Mouse (Mus musculus): ENCODE measurements around the gene Lgi1.

Lgi1 gene

DNA sequence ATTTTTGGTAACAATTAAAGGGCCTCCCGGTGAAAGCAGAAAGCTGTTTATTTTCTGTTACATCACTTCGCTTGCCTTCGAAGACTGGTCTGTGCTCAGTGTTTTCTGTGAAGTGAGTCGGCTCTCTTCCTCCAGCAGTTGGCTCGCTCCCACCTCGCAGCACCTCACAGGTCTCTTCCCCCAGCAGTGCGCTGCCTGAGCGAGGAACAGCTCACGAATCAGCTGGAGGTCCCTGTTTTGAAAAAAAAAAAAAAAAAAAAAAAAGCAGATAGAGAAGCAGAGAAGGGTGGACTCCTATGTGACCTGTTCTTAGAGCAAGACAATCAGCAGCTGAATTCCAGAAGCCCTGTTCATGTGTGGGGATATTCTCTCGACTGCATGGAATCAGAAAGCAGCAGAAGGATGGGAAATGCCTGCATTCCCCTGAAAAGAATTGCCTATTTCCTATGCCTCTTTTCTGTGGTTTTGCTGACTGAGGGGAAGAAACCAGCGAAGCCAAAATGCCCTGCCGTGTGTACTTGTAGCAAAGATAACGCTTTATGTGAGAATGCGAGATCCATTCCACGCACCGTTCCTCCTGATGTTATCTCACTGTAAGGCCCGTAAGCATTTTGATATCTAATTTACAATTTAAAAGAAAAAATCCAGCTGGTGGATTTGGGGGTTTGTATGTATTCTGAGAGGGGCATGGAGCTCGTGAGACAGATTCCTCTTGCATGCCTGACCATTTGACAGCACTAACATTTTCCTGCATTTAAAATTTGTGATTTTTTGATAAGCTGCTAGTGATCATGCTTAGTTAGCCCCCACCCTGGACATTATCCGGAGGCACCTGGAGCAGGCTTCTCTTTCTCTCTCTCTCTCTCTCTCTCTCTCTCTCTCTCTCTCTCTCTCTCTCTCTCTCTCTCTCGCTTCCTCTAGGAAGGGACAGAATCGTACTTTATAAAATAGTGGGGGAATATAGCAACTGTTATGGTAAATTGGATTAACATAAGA, at the start of gene Lgi1:
Lgi1 (plus strand) TSS at position 32 of the 996 bp plus-strand sequence.
- in situ Hi-C loops (cut with MboI, MseI): loop anchor here (10.0 kb wide), 1 partner anchor 90 kb away; no protein-coding TSS in a partner anchor

DNA sequence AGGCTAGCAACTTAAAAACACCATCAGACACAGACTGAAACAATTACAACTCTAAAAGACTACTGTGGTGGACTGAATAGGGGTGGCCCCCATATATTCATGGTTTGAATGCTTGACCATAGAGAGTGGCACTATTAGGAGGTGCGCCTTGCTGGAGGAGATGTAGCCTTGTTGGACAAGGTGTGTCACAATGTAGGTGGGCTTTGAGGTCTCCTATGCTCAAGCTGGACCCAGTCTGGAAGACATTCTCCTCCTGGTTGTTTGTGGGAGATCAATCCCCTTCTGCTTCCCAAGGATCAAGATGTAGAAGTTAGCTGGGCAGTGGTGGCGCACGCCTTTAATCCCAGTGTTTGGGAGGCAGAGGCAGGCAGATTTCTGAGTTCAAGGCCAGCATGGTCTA, 46.6 kb upstream of the Lgi1 start:
- in situ Hi-C loops (cut with MboI, MseI): no loop called here

DNA sequence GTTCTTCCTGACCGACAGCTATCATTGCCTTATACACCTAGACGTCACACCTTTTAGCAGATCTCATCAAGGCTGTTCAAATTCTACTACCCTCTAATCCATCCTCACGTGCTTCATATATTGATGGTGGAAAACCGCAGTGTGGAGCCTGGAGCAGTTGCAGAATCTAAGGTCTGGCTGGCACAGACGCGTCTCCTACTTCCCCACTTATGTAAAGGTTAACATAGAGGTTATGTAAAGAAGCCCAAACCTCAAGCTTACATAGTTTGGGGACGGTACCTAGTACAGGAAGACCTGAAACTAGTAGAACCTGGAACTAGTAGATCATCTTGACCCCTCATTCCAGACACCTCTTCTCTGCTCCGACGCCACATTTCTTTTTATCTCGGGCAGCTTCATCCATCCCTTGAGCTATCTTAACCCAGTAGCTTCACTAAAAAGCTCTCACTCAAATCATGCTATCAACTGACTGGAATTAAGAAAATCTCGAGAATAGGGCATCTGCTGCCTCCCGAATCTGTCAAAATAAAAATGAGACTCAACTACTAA, 40.9 kb upstream of the Lgi1 start:
- in situ Hi-C loops (cut with MboI, MseI): loop anchor here (5.0 kb wide), 1 partner anchor 171 kb away; no protein-coding TSS in a partner anchor

DNA sequence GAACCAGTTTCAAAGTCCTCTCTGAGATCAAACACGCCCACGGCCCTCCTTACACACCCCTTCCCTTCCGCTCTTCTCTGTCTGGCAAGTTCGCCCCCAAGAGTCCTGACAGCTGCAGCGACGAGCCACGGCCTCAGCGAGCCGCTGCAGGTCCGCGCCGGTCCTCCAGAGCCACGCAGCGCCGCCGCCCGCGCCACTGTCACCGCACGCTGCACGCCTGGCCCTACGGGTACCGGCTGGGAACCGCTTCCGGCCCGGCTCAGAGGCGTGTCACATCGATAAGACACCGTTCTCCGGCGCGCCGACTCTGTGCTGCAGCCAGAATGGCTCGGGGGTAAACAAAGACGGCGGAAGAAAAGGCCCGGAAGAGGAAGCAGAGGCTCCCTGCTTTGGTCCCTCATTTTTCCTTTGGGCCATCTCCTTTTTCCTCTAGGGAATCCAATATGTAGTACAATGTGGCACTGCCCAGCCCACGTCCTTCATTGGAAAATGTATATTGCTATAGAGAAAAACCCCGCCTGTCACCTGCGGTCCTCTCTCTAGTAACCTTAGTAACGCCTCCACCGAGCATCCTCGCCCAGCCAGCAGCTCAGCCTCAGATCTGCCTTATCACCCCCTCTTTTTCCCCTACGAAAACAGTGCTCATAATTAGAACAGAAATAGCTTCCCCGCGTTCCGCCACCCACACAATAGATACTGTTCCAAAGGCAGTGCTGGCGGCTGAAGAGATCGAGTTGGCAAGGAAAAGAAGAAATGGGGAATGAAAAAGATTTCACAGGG, 40.2 kb upstream of the Lgi1 start, which contains the start of gene Fra10ac1:
Fra10ac1 (minus strand) TSS at position 252 of the 780 bp plus-strand sequence.
- in situ Hi-C loops (cut with MboI, MseI): loop anchor here (5.0 kb wide), 1 partner anchor 172 kb away; no protein-coding TSS in a partner anchor

DNA sequence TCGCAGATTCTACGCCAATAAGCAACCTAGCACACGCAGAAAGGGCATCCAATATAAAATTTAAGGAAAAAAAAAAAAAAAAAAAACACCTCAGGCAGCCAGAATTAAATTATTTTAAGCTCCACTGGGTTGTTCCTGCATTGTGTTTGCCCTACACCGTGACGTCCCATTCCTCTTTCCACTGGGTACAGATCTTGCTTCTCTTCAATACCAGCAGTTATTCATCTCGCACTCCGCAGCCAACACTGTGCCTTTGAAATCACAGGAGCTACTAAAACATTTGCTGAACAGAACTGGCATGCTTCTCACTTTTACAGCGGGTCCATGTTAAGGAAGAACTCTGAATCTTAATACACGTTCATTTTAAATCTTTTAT, 39.7 kb upstream of the Lgi1 start:
- in situ Hi-C loops (cut with MboI, MseI): loop anchor here (5.0 kb wide), 1 partner anchor 172 kb away; no protein-coding TSS in a partner anchor

DNA sequence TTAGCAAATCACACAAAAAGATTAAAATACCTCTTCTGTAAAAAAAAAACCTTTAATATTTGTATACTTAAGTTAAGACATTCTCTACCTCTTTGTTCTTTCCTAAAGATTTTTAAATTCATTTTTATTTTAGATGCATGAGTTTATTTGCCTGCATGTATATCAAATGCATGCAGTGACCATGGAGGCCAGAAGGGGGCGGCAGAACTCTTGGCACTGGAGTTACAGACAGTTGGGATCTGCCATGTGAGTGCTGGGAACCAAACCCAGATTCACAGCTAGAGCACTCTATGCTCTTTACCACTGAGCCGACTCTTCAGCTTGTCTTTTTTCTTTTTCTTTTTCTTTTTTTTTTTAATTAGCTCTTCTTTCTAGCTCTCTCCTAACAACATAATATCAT, 35.6 kb upstream of the Lgi1 start:
- in situ Hi-C loops (cut with MboI, MseI): no loop called here

DNA sequence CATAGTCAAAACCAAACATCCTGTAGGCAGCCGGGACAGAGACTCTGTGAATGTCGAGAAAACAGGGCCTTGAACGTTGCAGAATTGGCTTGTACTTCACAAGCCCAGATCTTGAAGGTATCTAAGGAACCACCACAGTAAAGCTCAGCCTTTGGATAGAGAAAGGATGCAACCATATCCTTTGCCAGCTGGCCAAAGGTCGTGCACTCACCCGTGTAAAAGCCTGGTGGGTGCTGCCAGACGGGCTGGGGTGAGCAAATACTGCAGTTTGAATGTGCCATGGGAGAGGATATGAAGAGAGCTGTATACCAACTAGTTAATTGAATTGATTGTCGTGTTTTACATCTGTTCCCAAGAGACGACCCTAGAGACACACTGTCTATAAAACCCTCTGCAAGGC, 32.2 kb upstream of the Lgi1 start:
- in situ Hi-C loops (cut with MboI, MseI): no loop called here

DNA sequence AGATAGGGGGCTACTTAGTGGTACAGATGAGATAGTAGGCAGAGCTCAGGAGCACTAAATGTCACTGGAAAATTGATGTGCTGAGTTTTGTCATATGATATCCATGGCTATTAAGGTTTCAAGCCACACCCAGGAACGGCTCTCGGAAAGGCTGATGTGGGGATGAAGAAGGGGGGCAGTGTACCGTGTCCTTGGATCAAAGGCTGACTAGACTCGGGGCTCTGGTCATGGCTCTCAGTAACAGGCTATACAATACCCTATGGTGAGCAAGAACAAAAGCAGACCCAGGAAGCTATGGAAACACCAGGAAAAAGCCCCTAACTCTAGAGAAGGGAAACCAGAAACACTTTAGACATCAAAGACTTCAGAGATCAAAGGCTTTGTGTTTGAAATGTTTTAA, 31.8 kb upstream of the Lgi1 start:
- in situ Hi-C loops (cut with MboI, MseI): no loop called here

DNA sequence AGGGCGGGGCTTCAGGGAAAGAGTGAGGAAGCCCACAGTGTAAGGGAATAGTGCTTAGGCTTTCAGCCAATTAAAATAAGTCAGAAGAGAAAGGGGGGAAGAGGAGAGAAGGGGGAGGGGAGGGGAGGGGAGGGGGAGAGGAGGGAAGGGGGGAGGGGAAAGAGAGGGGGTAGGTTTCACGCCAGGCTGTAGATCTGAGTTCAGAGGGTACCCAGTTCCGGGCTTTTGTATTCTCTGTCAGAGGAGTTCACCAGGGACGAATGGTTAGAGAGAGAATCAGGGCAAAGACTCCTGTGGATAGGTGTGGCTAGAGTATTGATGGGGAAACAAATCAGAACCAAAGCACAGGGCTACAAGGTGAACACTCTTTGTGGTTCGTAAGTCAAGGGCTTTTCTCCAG, 27.8 kb upstream of the Lgi1 start:
- in situ Hi-C loops (cut with MboI, MseI): no loop called here

DNA sequence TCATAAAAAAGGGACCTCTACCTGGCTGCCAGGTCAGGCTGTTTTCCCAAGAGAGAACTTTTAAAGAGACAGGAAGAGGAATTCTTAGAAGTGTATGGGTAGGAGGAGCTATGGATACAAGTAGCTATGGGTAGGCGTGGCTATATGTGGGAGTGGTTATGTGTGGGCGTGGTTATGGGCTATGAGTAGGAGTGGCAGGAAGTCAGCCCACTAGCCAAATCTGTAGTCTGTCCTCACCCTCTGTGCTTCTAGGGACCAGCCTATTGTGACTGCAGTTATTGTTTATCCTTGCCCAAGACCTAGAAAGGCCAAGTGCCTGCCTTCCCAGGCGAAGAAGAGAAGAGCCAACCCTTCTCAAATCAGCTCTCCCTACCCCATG, 26.5 kb upstream of the Lgi1 start:
- in situ Hi-C loops (cut with MboI, MseI): no loop called here

DNA sequence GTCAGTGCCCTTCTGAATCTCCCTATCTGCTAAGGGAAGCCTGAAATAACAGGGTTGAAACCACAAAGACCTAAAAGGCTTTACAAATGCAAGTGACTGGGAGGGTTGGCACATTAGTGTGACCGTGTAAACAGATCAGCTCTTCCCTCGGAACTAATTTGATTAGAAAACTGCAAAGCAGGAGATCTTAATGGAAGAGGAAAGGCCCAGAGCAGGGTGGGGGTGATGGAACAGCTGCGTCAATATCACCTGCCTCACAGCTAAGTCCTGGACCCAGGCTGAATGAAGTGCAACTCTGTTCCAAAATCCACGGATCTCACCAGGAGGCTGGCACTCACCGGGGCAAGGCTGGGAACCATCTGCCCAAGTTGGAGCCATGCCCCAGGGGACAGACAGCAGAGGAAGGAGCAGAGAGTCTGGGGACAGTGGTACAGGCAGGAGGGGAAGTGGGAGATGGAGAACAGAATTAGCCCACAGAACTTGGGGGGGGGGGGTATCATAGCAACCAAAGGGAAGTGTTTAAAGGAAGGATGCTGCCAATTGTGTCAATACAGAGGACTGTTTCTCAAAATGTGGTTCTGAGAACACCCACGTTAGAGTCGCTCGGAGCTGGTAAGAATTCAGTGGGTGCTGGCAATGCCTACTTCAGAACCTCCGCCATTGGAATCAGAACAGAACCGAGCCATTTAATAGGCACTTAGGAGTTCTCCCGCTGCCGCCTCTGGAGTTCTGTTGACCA, 26.0 kb upstream of the Lgi1 start:
- in situ Hi-C loops (cut with MboI, MseI): no loop called here

DNA sequence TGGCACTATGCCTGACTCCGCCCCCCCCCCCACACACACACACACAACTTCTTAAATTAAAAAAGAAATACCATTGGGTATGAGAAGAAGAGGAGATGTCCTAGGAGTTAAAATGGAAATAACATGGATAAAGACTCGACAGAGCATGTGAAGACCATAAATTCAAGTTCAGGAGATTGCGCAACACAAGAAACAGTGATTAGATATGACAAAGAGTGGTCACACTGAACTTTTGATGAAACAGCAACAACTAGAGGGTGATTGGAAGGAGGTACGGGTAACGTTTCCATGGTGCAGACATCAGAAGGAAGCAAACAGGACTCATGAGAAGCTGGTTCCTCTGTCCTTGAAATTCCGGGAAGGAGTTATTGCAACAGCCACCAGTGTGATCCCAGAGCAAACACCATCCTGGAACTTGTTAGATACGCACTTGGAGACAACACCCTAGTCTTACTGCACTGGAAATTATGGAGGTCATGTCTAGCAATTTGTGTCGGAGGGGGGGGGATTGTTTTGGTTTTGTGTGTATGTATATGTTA, 22.0 kb upstream of the Lgi1 start:
- in situ Hi-C loops (cut with MboI, MseI): no loop called here

DNA sequence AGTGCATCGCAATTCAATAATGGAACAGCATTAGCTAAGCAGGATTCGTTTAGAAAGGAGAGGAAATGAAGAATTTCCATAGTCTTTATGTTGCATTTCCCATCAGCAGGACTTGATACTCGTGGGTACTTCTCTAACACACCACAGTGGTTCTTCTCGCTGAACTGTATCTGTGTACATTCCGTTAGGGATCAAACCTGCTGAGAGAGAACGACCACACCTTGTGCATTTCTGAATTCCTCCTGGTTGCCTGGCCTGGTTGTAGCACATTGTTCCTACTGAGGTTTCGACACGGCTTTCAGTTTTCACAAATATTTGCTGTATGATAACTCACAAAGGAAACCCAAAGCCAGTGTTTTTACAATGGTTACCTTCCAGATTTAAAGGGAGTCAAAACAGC, 19.6 kb upstream of the Lgi1 start:
- in situ Hi-C loops (cut with MboI, MseI): no loop called here

DNA sequence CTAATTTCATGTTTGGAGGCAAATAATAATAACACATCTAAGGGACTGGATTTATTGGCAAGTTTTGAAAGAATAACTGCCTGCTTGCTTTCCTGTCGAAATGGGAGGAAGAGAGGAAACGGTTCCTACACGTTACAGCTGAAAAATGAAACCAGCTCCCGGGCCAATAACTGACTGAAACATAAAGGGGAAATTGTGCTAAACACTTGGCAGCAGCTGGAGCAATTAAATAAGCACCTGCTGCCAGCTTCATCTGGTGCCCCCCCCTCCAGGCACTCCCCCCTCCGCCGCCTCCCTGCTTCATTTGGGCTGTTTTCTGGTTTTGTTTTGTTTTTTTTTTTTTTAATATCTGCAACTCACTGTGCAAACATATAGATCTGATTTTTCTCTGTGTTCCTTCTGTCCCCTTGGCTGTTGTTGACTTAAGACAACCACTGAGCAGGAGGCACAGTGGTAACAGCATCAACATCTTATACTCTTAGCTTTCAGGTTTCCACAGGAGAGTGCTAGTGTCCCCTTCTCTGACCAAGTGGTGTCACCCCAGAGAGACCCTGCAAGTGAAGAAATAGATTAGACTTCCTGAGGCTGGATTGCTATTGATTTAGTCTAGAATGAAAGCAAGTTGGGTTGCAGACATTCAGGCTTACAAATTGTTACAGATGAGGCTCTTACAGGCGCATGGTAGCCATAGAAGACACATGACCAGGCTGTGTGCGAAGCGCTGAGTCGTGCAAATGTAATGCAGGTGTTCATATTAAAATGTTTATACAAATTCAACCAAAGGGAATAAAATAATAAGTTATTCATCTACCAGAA, 18.8 kb upstream of the Lgi1 start:
- in situ Hi-C loops (cut with MboI, MseI): no loop called here

DNA sequence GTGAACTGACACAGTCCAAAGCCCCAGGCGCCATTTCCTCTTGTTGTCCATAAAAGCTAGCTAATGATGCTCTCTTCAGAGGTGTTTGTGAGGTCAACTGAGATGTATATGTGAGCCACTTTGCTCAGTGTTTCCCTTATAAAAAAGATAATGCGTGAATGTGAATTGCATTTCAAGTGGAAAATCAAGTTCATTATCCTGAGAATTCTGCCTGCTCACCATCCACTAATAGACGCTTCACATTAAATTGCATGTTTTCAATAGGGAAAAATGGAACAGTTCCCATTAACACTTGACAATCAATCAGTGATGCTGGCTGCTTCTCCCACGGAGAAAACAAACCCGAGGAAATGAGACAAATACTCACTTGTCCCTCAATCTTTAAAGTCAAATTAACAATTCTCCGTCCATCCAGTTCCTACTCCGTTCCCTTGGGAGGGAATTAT, 18.1 kb upstream of the Lgi1 start:
- in situ Hi-C loops (cut with MboI, MseI): no loop called here

DNA sequence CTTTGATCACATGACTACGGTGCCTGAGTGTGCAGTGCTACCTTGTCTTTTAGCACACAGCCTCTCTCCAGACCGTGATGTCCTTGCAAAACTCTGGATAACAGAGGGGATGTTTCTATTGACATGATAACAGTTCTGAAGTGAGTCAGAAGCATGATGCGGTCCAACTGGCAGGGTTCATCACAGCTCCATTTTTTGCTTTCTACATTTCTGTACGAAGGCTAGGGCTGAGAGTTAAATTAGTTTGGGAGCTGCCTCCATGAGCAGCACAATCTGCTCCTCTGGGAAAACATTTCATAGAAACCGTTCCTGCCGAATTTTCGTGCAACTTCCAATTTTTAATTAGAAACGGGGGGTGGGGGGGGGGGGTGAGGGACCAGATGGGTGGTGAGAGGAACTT, 14.7 kb upstream of the Lgi1 start:
- in situ Hi-C loops (cut with MboI, MseI): no loop called here

DNA sequence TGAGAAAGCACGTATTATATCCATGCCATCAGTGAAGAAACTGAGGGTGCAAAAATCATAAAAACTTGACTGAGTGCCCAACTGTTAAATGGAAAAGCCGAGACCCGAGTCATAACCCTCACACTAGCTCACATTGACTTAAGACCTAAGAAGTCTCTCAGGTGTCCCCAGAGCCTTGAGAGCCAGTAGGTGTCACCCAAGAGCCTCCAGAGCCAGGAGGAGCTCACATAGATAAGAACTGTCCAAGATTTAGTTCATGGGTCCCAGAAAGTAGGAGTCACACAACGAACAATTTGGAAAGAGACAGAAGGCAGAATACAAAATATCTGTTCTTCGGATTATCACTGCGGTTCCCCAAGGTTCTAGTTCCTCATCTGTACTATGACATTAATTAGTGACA, 10.5 kb upstream of the Lgi1 start:
- in situ Hi-C loops (cut with MboI, MseI): no loop called here

DNA sequence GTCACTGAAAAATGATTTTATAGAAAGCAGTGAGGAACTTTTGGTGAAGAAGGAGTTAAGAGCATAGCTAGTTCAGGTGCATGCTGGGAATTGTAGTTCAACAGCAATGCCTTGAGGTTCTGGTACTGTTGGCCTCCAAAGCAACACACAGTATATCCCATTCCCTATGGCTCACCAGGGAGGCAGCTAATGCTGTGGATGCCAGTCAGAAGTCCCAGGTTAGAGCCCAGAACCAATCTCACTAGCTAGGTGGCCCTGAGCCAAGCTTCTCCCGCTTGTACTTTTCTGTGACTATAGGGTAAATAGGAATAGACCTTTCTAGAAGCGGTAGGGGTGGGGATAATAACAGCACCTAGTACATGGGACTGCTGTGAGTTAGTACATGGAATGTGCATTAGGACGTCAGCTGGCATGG, 5.7 kb upstream of the Lgi1 start:
- in situ Hi-C loops (cut with MboI, MseI): no loop called here

DNA sequence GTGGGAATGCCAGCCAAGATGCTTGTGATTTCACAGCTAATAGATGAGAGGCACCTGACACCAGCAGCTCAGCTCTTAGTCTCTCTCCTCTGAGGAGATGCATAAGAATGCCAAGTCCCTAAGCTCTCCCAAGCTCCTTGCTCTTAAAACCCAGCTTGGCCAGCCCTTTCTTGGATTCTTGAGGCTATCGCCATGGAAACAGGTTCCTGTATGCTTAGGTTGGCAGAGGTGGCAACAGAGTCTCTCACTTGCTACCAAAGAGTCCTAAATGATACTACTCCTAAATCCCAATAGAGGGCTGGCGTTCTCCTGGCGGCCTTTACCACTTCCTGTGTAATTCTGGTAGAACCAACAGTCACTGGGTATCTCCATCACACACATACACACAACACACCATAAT, 4.9 kb upstream of the Lgi1 start:
- in situ Hi-C loops (cut with MboI, MseI): no loop called here

DNA sequence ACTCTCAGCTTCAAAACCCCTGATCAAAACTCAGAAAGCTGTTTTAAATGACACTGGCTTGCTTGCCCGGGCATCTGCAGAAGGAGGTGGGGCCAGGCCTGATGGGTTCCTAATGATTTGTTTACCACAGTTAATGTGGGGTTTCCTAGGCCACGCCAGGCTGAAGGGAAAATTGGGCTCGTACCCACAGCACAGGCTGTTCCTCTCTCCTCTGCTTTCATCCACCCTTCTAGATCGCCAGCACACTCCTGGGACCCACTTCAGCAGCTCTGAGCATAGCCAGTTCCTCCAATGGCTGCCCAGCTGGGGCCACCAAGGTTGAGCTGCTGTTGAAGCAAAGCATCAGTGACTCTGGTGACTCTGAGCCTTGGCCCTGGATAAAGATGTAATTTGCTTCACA, 4.0 kb upstream of the Lgi1 start:
- in situ Hi-C loops (cut with MboI, MseI): loop anchor here (10.0 kb wide), 1 partner anchor 94 kb away; no protein-coding TSS in a partner anchor
